Mouse (Mus musculus) hindbrain, embryonic 11.5 days (tissue): ENCODE measurements around the gene Fnip2. TPM values are rescaled to one million over a fixed set of nuclear protein-coding genes. Genes with fewer than 3 reads are reported as not detected.
A peak's percentile ranks its signal among the peaks of the same experiment; 100 is the strongest.

ENCODE experiments used
- ATAC-seq: fragments of 200-750 bp; cut with Nextera tagmentation; 2 replicates; pipeline ENCODE4 v1.8.0; 2017; ENCODE audit warnings: mild to moderate bottlenecking, moderate TSS enrichment, moderate library complexity; ENCODE audit not compliant: low FRiP score
- DNase-seq: peaks from one replicate; pipeline ENCODE4 v3.0.0-alpha.2; 2015; ENCODE audit warnings: low spot score
- H3K27ac ChIP-seq: fragments of 300-500 bp; sonication (generic); 2 replicates; pipeline ENCODE4 v1.5.1; 2014; ENCODE audit warnings: mild to moderate bottlenecking, low read depth, low read length
- H3K27me3 ChIP-seq: fragments of 300-500 bp; sonication (generic); 2 replicates; pipeline ENCODE4 v1.6.1; 2014; ENCODE audit warnings: mild to moderate bottlenecking, low read length, moderate library complexity, mixed read lengths; ENCODE audit not compliant: control insufficient read depth, insufficient read depth
- H3K36me3 ChIP-seq: fragments of 300-500 bp; sonication (generic); 2 replicates; pipeline ENCODE4 v1.6.1; 2014; ENCODE audit warnings: mild to moderate bottlenecking, low read length, moderate library complexity, mixed read lengths; ENCODE audit not compliant: control insufficient read depth, insufficient read depth
- H3K4me1 ChIP-seq: fragments of 300-500 bp; sonication (generic); replicated peaks from 2 replicates; pipeline ENCODE4 v1.6.1; 2014; ENCODE audit warnings: low read length, mixed read lengths; ENCODE audit not compliant: control insufficient read depth, insufficient read depth
- H3K4me2 ChIP-seq: fragments of 300-500 bp; sonication (generic); replicated peaks from 2 replicates; pipeline ENCODE4 v1.6.1; 2014; ENCODE audit warnings: mild to moderate bottlenecking, low read depth, low read length
- H3K4me3 ChIP-seq: fragments of 300-500 bp; sonication (generic); 2 replicates; pipeline ENCODE4 v1.5.1; 2014; ENCODE audit warnings: low read depth, low read length
- H3K9ac ChIP-seq: fragments of 300-500 bp; sonication (generic); 2 replicates; pipeline ENCODE4 v1.6.1; 2014; ENCODE audit warnings: low read depth, low read length
- H3K9me3 ChIP-seq: fragments of 300-500 bp; sonication (generic); 2 replicates; pipeline ENCODE4 v1.6.1; 2016; ENCODE audit warnings: low read length; ENCODE audit not compliant: control insufficient read depth
- WGBS: fragments of 180-500 bp; shearing (Covaris S2); extraction: QIAGEN DNeasy Blood & Tissue Kit; methylation state at CpG from one replicate; pipeline ENCODE4 v1.1.7; 2014; 5-methylcytosine and 5-hydroxymethylcytosine counted together
- polyA plus RNA-seq: library from polyadenylated mRNA; unstranded; fragments of >200 nt; fragmentation: Nextera tagmentation; extraction: Ambion mirVana; gene quantifications from 2 replicates; pipeline ENCODE4 v1.2.1, GENCODE M21; 2014

The Fnip2 gene
- polyA plus RNA-seq: 6.9 and 7.9 TPM in 2 replicates

DNA sequence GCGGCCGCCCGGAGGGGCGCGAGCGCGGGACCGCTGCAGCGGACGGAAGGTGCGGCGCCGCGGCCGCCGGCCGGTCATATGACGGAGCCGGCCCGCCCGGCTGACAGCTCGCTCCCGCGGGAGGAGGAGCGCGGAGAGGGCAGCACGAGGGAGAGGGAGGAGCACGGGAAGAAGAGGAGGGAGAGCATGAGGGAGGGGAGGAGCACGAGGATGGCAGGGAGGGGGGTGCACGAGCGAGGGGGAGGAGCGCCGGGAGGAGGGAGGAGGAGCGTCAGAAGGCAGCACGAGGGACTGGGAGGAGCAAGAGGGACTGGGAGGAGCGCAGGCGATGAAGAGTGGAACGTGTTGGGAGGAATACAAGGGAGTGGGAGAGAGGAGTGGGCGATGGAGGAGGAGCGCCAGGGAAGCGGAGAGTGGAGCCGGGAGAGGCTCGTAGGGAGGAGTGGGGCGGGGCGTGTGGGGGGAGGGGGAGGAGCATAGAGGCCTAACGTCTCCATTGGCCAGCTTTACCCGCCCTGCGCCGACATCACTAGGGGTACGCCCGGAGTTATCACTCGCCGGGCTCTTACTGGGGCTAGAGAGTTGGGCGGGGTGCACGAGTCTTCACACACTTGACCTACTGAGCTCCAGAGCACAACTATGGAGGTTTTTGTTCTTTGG lies at the start of gene Fnip2:
TSS of gene Fnip2 (minus strand) at position 94 of the 660 bp plus-strand sequence.
- Histone ChIP-seq H3K36me3 (no peaks in the 10 kb centered on the region), H3K4me2 (peak within 1 kb of the TSS; percentile 87), H3K27me3 (no peaks in the 10 kb centered on the region), H3K9me3 (no peaks in the 10 kb centered on the region), H3K4me3 (peak within 1 kb of the TSS; percentile 82), H3K4me1 (0 out of 2 replicates have a peak, but pooled peaks cover 2% of the 10 kb centered on the region), H3K9ac (peak within 1 kb of the TSS; percentile 75), H3K27ac (peak within 1 kb of the TSS; percentile 71)
- ATAC-seq: peak; percentile 97
- WGBS: under 1% methylated on average over 55 of the region's 55 CpGs
- peak; percentile 93 for DNase-seq

GRCm38 (mm10) chr3:79609886-79610285 lies 42.3 kb upstream of the Fnip2 start:
- H3K36me3 ChIP-seq: peaks cover 9% of the 10 kb centered on the region
- no peak overlapping the region for H3K4me3 ChIP-seq
- H3K27ac ChIP-seq: no peak overlapping the region
- no peak overlapping the region for H3K4me2 ChIP-seq
- no peaks in the 10 kb centered on the region for H3K9me3 ChIP-seq
- no peak for DNase-seq
- no peak for ATAC-seq
- H3K9ac ChIP-seq: no peak overlapping the region
- H3K4me1 ChIP-seq: no peaks in the 10 kb centered on the region
- WGBS: 97% methylated on average over 2 of the region's 2 CpGs
- H3K27me3 ChIP-seq: no peaks in the 10 kb centered on the region

- Histone ChIP-seq H3K9me3 (no peaks in the 10 kb centered on the region), H3K4me2 (no peak overlapping the region), H3K27ac (no peak overlapping the region), H3K4me1 (no peaks in the 10 kb centered on the region), H3K27me3 (no peaks in the 10 kb centered on the region), H3K4me3 (no peak overlapping the region), H3K9ac (no peak overlapping the region), H3K36me3 (peaks cover 6% of the 10 kb centered on the region; the same call in 1 of the 2 replicates)
- DNase-seq (no peak), ATAC-seq (no peak)
- WGBS: 92% methylated on average over 7 of the region's 7 CpGs
Observed at GRCm38 (mm10) chr3:79595468-79595867, 27.9 kb upstream of the Fnip2 start.

DNA sequence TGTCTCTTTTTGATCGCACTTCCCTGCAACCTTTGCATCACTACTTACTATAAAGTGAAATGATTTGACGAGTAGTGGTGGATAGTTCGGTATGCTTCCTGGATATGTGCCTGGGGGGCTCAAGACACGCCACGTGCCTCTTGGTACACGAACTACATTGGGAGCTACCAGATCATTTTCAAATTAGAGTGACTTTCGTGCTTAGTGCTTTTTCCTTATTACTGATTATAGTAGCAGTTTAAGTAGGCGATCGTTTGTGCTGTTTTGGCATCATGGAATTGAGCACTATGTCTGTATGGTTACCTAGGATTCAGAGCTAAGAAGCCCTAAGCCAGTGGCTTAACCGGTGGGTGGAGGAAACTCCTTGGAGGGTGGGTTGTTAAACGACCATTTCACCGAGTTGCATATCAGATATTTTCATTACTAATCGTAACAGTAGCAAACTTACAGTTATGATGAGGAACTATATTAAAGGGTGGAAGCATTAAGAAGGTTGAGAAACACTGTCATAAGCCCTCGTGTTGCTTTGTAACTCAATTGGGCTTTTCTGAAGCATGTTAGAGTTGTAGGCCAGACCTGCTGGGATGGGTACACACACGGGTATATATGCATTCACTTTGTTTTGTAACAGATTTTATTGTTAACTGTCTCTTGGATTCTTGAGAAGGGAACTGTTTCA lies 24.3 kb upstream of the Fnip2 start:
- H3K27ac ChIP-seq: no peak overlapping the region
- DNase-seq (no peak), ATAC-seq (peak; percentile 5; the same call in 1 of the 2 replicates)
- H3K36me3 ChIP-seq: peaks cover 6% of the 10 kb centered on the region; the same call in 1 of the 2 replicates
- H3K27me3 ChIP-seq: no peaks in the 10 kb centered on the region
- peak overlapping the region; percentile 92 for H3K9ac ChIP-seq
- H3K4me2 ChIP-seq: peak overlapping the region; percentile 60
- no peaks in the 10 kb centered on the region for H3K4me1 ChIP-seq
- WGBS: 8% methylated on average over 15 of the region's 15 CpGs
- H3K9me3 ChIP-seq: no peaks in the 10 kb centered on the region
- H3K4me3 ChIP-seq: peak overlapping the region; percentile 82

- H3K4me1 ChIP-seq: no peaks in the 10 kb centered on the region
- H3K9me3 ChIP-seq: no peaks in the 10 kb centered on the region
- WGBS: 3% methylated on average over 63 of the region's 63 CpGs
- H3K9ac ChIP-seq: peak within 1 kb of the TSS; percentile 92
- peak; percentile 87 for ATAC-seq
- peak; percentile 90 for DNase-seq
- H3K27ac ChIP-seq: peak within 1 kb of the TSS; percentile 71
- H3K4me2 ChIP-seq: peak within 1 kb of the TSS; percentile 60
- H3K36me3 ChIP-seq: peaks cover 5% of the 10 kb centered on the region; the same call in 1 of the 2 replicates
- H3K4me3 ChIP-seq: peak within 1 kb of the TSS; percentile 82
- H3K27me3 ChIP-seq: no peaks in the 10 kb centered on the region
Observed at GRCm38 (mm10) chr3:79590863-79591792, 23.5 kb upstream of the Fnip2 start, which contains the start of gene Ppid. Gene Ppid (plus strand): TSS chr3:79591342.

- Histone ChIP-seq H3K9me3 (no peaks in the 10 kb centered on the region), H3K9ac (no peak overlapping the region), H3K4me3 (no peak overlapping the region), H3K36me3 (no peaks in the 10 kb centered on the region), H3K4me2 (no peak overlapping the region), H3K27me3 (no peaks in the 10 kb centered on the region), H3K27ac (no peak overlapping the region), H3K4me1 (no peaks in the 10 kb centered on the region)
- ATAC-seq (no peak), DNase-seq (no peak)
- WGBS: 85% methylated on average over 2 of the region's 2 CpGs
Observed at GRCm38 (mm10) chr3:79589671-79590070, 22.1 kb upstream of the Fnip2 start.

GRCm38 (mm10) chr3:79586804-79587203 lies 19.2 kb upstream of the Fnip2 start:
- H3K9ac ChIP-seq: no peak overlapping the region
- no peaks in the 10 kb centered on the region for H3K4me1 ChIP-seq
- H3K4me2 ChIP-seq: no peak overlapping the region
- WGBS: 5% methylated on average over 6 of the region's 6 CpGs
- H3K36me3 ChIP-seq: no peaks in the 10 kb centered on the region
- no peaks in the 10 kb centered on the region for H3K9me3 ChIP-seq
- H3K27me3 ChIP-seq: no peaks in the 10 kb centered on the region
- no peak overlapping the region for H3K4me3 ChIP-seq
- DNase-seq (peak; percentile 95), ATAC-seq (peak; percentile 77)
- no peak overlapping the region for H3K27ac ChIP-seq

DNA sequence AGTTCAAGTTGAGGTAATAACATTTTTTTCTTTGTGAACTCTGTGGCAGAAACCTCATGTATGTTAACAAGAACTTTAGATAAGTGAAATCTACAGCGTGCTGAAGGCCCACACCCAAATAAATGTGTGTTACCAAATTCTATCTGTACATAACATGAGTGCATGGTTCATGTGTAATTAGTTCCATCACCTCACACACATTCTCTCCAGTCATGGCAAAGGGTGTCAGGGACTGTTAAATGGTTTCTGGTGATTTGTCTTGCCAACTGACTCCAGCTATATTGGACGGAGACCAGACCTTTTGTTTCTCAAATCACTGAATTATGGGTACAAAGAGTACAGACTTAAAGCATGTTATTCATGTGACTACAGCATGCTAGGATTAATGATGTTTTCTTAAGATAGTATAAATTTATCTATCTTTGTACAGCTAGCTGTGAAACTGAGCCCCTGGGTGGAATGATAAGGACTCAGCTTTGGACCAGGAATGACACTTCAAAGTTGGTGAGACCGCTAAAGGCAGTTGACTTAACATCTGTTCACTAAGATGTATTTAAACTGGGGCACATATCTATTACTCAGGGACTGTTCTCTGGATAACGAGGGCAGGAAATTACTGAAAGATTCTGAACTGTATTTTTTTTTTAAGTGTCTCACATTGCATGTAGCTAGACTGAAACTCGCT lies 12.4 kb upstream of the Fnip2 start:
- no peak overlapping the region for H3K27ac ChIP-seq
- H3K4me3 ChIP-seq: no peak overlapping the region
- DNase-seq: no peak
- H3K4me2 ChIP-seq: no peak overlapping the region
- no peaks in the 10 kb centered on the region for H3K4me1 ChIP-seq
- H3K9me3 ChIP-seq: no peaks in the 10 kb centered on the region
- H3K9ac ChIP-seq: no peak overlapping the region
- no peak for ATAC-seq
- no peaks in the 10 kb centered on the region for H3K36me3 ChIP-seq
- WGBS: 88% methylated on average over 5 of the region's 5 CpGs
- H3K27me3 ChIP-seq: no peaks in the 10 kb centered on the region
